Mouse (Mus musculus) embryonic facial prominence, embryonic 14.5 days (tissue): ENCODE measurements around the gene Sestd1. TPM values are rescaled to one million over a fixed set of nuclear protein-coding genes. Genes with fewer than 3 reads are reported as not detected.

Experiments
- ATAC-seq: fragments of 200-750 bp; cut with Nextera tagmentation; 2 replicates; pipeline ENCODE4 v1.8.0; 2017; ENCODE audit warnings: low read depth, moderate number of reproducible peaks, moderate TSS enrichment
- DNase-seq: peaks from one replicate; pipeline ENCODE4 v3.0.0-alpha.2; 2015; ENCODE audit warnings: low spot score
- H3K27ac ChIP-seq: fragments of 300-500 bp; sonication (generic); replicated peaks from 2 replicates; pipeline ENCODE4 v1.5.1; 2014; ENCODE audit warnings: low read depth, mild to moderate bottlenecking, low read length, moderate library complexity
- H3K27me3 ChIP-seq: fragments of 300-500 bp; sonication (generic); replicated peaks from 2 replicates; pipeline ENCODE4 v1.6.1; 2014; ENCODE audit warnings: low read length; ENCODE audit not compliant: control insufficient read depth, insufficient read depth
- H3K36me3 ChIP-seq: fragments of 300-500 bp; sonication (generic); 2 replicates; pipeline ENCODE4 v1.6.1; 2014; ENCODE audit warnings: low read length, mixed read lengths; ENCODE audit not compliant: control insufficient read depth, insufficient read depth
- H3K4me1 ChIP-seq: fragments of 300-500 bp; sonication (generic); 2 replicates; pipeline ENCODE4 v1.6.1; 2014; ENCODE audit warnings: antibody characterized with exemption, low read length; ENCODE audit not compliant: control insufficient read depth, insufficient read depth
- H3K4me2 ChIP-seq: fragments of 300-500 bp; sonication (generic); 2 replicates; pipeline ENCODE4 v1.6.1; 2014; ENCODE audit warnings: low read depth, mild to moderate bottlenecking, low read length, moderate library complexity, mixed read lengths
- H3K4me3 ChIP-seq: fragments of 300-500 bp; sonication (generic); 2 replicates; pipeline ENCODE4 v1.5.1; 2014; ENCODE audit warnings: low read depth, mild to moderate bottlenecking, low read length
- H3K9ac ChIP-seq: fragments of 300-500 bp; sonication (generic); 2 replicates; pipeline ENCODE4 v1.6.1; 2014; ENCODE audit warnings: low read depth, mild to moderate bottlenecking, low read length, moderate library complexity, mixed read lengths
- H3K9me3 ChIP-seq: fragments of 300-500 bp; sonication (generic); 2 replicates; pipeline ENCODE4 v1.6.1; 2016; ENCODE audit warnings: low read length; ENCODE audit not compliant: control insufficient read depth
- WGBS: fragments of 180-500 bp; shearing (Covaris S2); extraction: QIAGEN DNeasy Blood & Tissue Kit; methylation state at CpG from one replicate; pipeline ENCODE4 v1.1.7; 2014; 5-methylcytosine and 5-hydroxymethylcytosine counted together
- polyA plus RNA-seq: library from polyadenylated mRNA; unstranded; fragments of >200 nt; fragmentation: Nextera tagmentation; extraction: Ambion mirVana; gene quantifications from 2 replicates; pipeline ENCODE4 v1.2.1, GENCODE M21; 2014

The Sestd1 gene
- polyA plus RNA-seq, 1 experiment from 2014 or later: 19.6 TPM

DNA sequence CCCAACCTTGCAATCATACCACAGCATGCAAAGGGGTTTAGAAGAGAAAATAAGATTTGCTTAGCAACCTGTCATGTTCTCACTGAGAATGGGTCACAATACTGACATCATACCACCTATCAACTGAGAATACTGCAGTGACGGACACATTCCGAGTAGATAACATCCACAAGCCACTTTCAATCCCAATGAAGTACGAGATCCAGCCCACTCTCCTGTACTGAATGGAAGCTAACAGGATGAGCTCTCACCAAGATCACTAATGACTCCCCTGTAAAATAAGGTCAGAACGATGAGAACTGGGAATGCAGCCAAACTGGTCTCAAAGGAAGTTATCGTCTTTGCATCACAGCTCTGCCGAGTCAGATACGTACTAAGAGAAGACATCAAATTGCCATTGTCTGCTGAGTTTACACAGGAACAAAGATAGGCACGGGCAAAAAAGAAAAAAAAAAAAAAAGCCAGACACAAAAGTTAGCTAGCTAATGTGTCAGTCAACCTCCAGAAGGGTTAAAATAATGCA lies 96.3 kb downstream of the Sestd1 start:
- no peak overlapping the region for H3K4me2 ChIP-seq
- DNase-seq (no peak), ATAC-seq (0 out of 2 replicates have a peak, but pooled peaks have one; percentile 12)
- H3K4me3 ChIP-seq: no peak overlapping the region
- no peaks in the 10 kb centered on the region for H3K4me1 ChIP-seq
- H3K36me3 ChIP-seq: peaks cover 32% of the 10 kb centered on the region
- H3K27ac ChIP-seq: no peak overlapping the region
- no peak overlapping the region for H3K9ac ChIP-seq
- WGBS: 74% methylated on average over 8 of the region's 8 CpGs
- no peaks in the 10 kb centered on the region for H3K9me3 ChIP-seq
- no peaks in the 10 kb centered on the region for H3K27me3 ChIP-seq

DNA sequence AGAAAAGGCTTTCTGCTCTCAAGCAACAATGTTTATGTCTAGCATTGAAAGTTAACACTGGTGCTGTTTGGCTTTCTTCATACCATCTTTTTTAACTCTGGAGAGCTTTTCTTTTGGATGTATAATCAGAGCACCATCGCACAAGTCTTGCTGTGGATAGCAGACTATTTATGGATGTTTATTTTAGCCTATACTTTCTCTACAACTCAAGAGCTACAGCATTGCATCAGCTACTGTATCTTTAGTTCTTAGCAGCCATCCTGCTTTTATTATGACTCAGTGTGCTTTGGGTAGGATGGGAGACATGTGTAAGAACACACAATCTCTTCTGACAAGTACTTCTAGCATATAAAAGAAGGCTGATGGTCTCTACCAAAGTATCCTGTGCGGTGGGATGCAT lies 96.7 kb downstream of the Sestd1 start:
- Histone ChIP-seq H3K27me3 (no peaks in the 10 kb centered on the region), H3K9ac (no peak overlapping the region), H3K27ac (no peak overlapping the region), H3K36me3 (peaks cover 28% of the 10 kb centered on the region), H3K9me3 (no peaks in the 10 kb centered on the region), H3K4me2 (no peak overlapping the region), H3K4me3 (no peak overlapping the region), H3K4me1 (no peaks in the 10 kb centered on the region)
- ATAC-seq (no peak), DNase-seq (no peak)
- WGBS: 96% methylated on average over 2 of the region's 2 CpGs

DNA sequence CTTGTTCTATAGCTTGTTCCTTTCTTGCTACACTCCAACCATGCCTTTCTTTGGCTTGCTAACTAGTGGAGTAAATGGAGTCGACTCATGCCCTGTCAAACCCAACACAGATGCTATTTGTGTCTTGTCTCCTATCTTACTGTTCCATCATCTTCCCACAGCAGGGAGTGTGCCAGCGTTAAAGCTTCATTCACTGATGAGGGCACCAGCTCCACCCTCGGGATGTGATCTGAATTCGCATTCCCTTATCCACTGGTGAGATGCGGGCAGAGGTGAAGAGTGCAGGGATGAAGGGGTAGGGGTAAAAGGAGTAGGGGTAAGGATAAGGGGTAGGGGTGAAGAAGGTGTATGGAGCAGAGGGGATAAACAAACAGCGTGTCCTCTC lies 97.4 kb downstream of the Sestd1 start:
- DNase-seq: no peak
- Histone ChIP-seq H3K4me3 (no peak overlapping the region), H3K9me3 (no peaks in the 10 kb centered on the region), H3K4me1 (no peaks in the 10 kb centered on the region), H3K9ac (no peak overlapping the region), H3K36me3 (peaks cover 21% of the 10 kb centered on the region), H3K27ac (no peak overlapping the region), H3K4me2 (no peak overlapping the region), H3K27me3 (no peaks in the 10 kb centered on the region)
- no peak for ATAC-seq
- 84% methylated on average over 6 of the region's 6 CpGs for WGBS

GRCm38 (mm10) chr2:77182271-77182995 lies 98.0 kb downstream of the Sestd1 start:
- peaks cover 16% of the 10 kb centered on the region; the same call in 1 of the 2 replicates for H3K36me3 ChIP-seq

DNA sequence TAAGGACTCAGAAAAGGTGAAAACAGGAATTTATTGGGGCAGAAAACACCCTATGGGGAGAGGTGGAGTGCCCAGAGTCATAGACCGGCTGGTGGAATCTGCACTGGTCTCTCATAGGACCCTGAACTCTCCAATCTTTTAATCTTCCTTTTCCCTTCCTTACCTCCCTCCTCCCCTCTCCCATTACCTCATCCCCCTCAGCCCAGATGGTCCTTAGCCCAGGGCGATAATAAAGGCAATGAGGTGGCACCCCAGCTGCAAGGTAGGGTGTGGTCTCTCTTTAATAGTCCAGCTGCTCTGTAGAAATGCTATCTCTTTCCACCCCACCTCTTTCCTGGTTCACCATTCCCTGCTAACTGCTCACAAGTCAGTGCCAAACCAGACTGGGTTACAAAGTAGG lies 102.9 kb downstream of the Sestd1 start:
- no peaks in the 10 kb centered on the region for H3K27me3 ChIP-seq
- no peak overlapping the region for H3K9ac ChIP-seq
- 63% methylated on average over 2 of the region's 2 CpGs for WGBS
- H3K4me2 ChIP-seq: no peak overlapping the region
- ATAC-seq (no peak; the same call in 1 of the 2 replicates), DNase-seq (no peak)
- no peaks in the 10 kb centered on the region for H3K36me3 ChIP-seq
- H3K27ac ChIP-seq: no peak overlapping the region
- no peaks in the 10 kb centered on the region for H3K9me3 ChIP-seq
- H3K4me1 ChIP-seq: 0 out of 2 replicates have a peak, but pooled peaks cover 3% of the 10 kb centered on the region
- H3K4me3 ChIP-seq: no peak overlapping the region

More at GRCm38 (mm10) chr2:77182271-77182995, 98.0 kb downstream of the Sestd1 start:
- Histone ChIP-seq H3K27ac (0 out of 2 replicates have a peak overlapping the region, but pooled peaks have one; percentile 28), H3K4me3 (no peak overlapping the region), H3K4me1 (no peaks in the 10 kb centered on the region), H3K9me3 (no peaks in the 10 kb centered on the region), H3K27me3 (no peaks in the 10 kb centered on the region), H3K4me2 (no peak overlapping the region), H3K9ac (no peak overlapping the region)
- WGBS: 76% methylated on average over 4 of the region's 4 CpGs
- DNase-seq (no peak), ATAC-seq (no peak)

GRCm38 (mm10) chr2:77176413-77176812 lies 104.0 kb downstream of the Sestd1 start:
- Histone ChIP-seq H3K9me3 (no peaks in the 10 kb centered on the region), H3K27ac (no peak overlapping the region), H3K4me1 (peaks cover 9% of the 10 kb centered on the region; the same call in 1 of the 2 replicates), H3K4me3 (no peak overlapping the region), H3K4me2 (no peak overlapping the region), H3K36me3 (no peaks in the 10 kb centered on the region), H3K27me3 (no peaks in the 10 kb centered on the region), H3K9ac (no peak overlapping the region)
- DNase-seq: no peak
- no peak for ATAC-seq
- 58% methylated on average over 10 of the region's 10 CpGs for WGBS

- no peak overlapping the region for H3K4me3 ChIP-seq
- no peaks in the 10 kb centered on the region for H3K36me3 ChIP-seq
- H3K27me3 ChIP-seq: no peaks in the 10 kb centered on the region
- no peaks in the 10 kb centered on the region for H3K9me3 ChIP-seq
- DNase-seq: no peak
- H3K27ac ChIP-seq: no peak overlapping the region
- no peak for ATAC-seq
- peaks cover 14% of the 10 kb centered on the region for H3K4me1 ChIP-seq
- H3K9ac ChIP-seq: no peak overlapping the region
- no peak overlapping the region for H3K4me2 ChIP-seq
- WGBS: 52% methylated on average over 7 of the region's 7 CpGs
These were observed 105.0 kb downstream of the Sestd1 start for GRCm38 (mm10) chr2:77175411-77175810.

DNA sequence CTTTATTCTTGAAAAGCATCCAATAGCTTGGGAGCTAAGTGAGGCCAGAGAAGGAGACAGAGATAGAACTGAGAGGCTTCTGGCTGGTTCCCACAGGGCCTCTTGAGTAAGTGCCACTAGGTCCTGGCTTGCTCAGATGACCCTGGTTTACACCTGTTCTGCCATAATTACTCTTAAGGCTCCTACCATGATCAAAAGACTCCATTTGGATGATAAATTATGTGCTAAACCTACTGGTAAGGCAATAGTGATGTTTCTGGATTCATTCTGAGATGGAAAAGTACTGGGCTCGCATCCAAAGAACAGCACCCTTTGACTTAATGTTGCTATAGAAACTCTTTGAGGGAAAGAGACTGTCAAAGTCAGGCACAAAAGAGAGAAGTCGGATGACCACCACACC lies 106.1 kb downstream of the Sestd1 start:
- DNase-seq (no peak), ATAC-seq (no peak)
- Histone ChIP-seq H3K4me1 (peaks cover 18% of the 10 kb centered on the region), H3K27ac (no peak overlapping the region), H3K4me2 (no peak overlapping the region), H3K4me3 (no peak overlapping the region), H3K9ac (no peak overlapping the region), H3K36me3 (no peaks in the 10 kb centered on the region), H3K9me3 (no peaks in the 10 kb centered on the region), H3K27me3 (no peaks in the 10 kb centered on the region)
- 78% methylated on average over 2 of the region's 2 CpGs for WGBS

- Histone ChIP-seq H3K27ac (no peak overlapping the region), H3K4me3 (no peak overlapping the region), H3K9me3 (no peaks in the 10 kb centered on the region), H3K4me2 (no peak overlapping the region), H3K36me3 (no peaks in the 10 kb centered on the region), H3K27me3 (0 out of 2 replicates have a peak, but pooled peaks cover under 1% of the 10 kb centered on the region), H3K9ac (no peak overlapping the region), H3K4me1 (peaks cover 18% of the 10 kb centered on the region)
- ATAC-seq (no peak), DNase-seq (no peak)
- WGBS: 74% methylated on average over 6 of the region's 6 CpGs
These were observed 106.6 kb downstream of the Sestd1 start for GRCm38 (mm10) chr2:77173821-77174220.
